Mouse (Mus musculus) ES-Bruce4 (cell line): Measurements from ENCODE around the gene Wipi2. TPM values are rescaled to one million over a fixed set of nuclear protein-coding genes. Genes with fewer than 3 reads are reported as not detected.

Source experiments
- H3K27ac ChIP-seq: 2 replicates; pipeline ENCODE4 v1.5.1; 2012; ENCODE audit warnings: low read length, inconsistent platforms; ENCODE audit not compliant: insufficient read depth
- H3K27me3 ChIP-seq: 2 replicates; pipeline ENCODE4 v1.6.1; 2012; ENCODE audit warnings: mild to moderate bottlenecking, low read length, inconsistent platforms; ENCODE audit not compliant: control insufficient read depth, poor library complexity, insufficient read depth, severe bottlenecking
- H3K36me3 ChIP-seq: 2 replicates; pipeline ENCODE4 v1.6.1; 2012; ENCODE audit warnings: inconsistent platforms, mild to moderate bottlenecking, low read length, moderate library complexity; ENCODE audit not compliant: control insufficient read depth, poor library complexity, insufficient read depth, severe bottlenecking
- H3K4me1 ChIP-seq: one replicate; pipeline ENCODE4 v1.8.1; 2011; ENCODE audit warnings: low read length; ENCODE audit not compliant: control insufficient read depth, insufficient read depth
- H3K4me3 ChIP-seq: 2 replicates; pipeline ENCODE4 v1.5.1; 2011; ENCODE audit warnings: low read depth, mild to moderate bottlenecking, low read length
- H3K9ac ChIP-seq: 2 replicates; pipeline ENCODE4 v1.6.1; 2012; ENCODE audit warnings: low read depth, mild to moderate bottlenecking, inconsistent platforms; ENCODE audit not compliant: poor library complexity, severe bottlenecking
- H3K9me3 ChIP-seq: replicated peaks from 2 replicates; pipeline ENCODE4 v1.6.1; 2012; ENCODE audit warnings: mild to moderate bottlenecking, low read length, inconsistent platforms; ENCODE audit not compliant: control insufficient read depth, poor library complexity, insufficient read depth, severe bottlenecking
- CTCF ChIP-seq: IDR thresholded peaks from one replicate; pipeline ENCODE4 v1.8.1; 2011; ENCODE audit warnings: low read depth, low read length
- EP300 ChIP-seq: IDR thresholded peaks from 2 replicates; pipeline ENCODE4 v1.6.1; 2011; ENCODE audit warnings: low read depth, low read length; ENCODE audit not compliant: insufficient read depth
- POLR2A ChIP-seq: IDR thresholded peaks from one replicate; pipeline ENCODE4 v1.8.1; 2011; ENCODE audit warnings: low read length; ENCODE audit not compliant: insufficient read depth
- polyA plus RNA-seq: library from polyadenylated mRNA; stranded (reverse); fragments of >200 nt; gene quantifications from 2 replicates; pipeline ENCODE4 v1.2.4, GENCODE M21; 2011; ENCODE audit warnings: low read depth; ENCODE audit not compliant: missing spikeins, insufficient read depth, insufficient read length

Wipi2 gene
- polyA plus RNA-seq, 1 experiment: 50.6 TPM

GRCm38 (mm10) chr5:142622134-142622533, 5.4 kb upstream of the Wipi2 start:
- Histone ChIP-seq H3K36me3 (no peaks in the 10 kb centered on the region), H3K9me3 (no peaks in the 10 kb centered on the region), H3K4me3 (no peak overlapping the region), H3K4me1 (no peaks in the 10 kb centered on the region), H3K9ac (no peak overlapping the region), H3K27ac (no peak overlapping the region), H3K27me3 (no peaks in the 10 kb centered on the region)
- TF ChIP-seq POLR2A (no peak), CTCF (no peak), EP300 (no peak)

GRCm38 (mm10) chr5:142623080-142623479, 4.4 kb upstream of the Wipi2 start:
- TF ChIP-seq CTCF: peak; percentile 31
- TF ChIP-seq POLR2A: no peak
- TF ChIP-seq EP300: no peak
- H3K4me1 ChIP-seq: no peaks in the 10 kb centered on the region
- H3K36me3 ChIP-seq: no peaks in the 10 kb centered on the region
- no peak overlapping the region for H3K27ac ChIP-seq
- no peaks in the 10 kb centered on the region for H3K27me3 ChIP-seq
- no peaks in the 10 kb centered on the region for H3K9me3 ChIP-seq
- no peak overlapping the region for H3K4me3 ChIP-seq
- H3K9ac ChIP-seq: no peak overlapping the region

GRCm38 (mm10) chr5:142628726-142629662, 1.5 kb downstream of the Wipi2 start:
- TF ChIP-seq EP300: no peak
- peak; percentile 94 for TF ChIP-seq POLR2A
- Histone ChIP-seq H3K27ac (peak overlapping the region; percentile 67), H3K36me3 (peaks cover 5% of the 10 kb centered on the region), H3K4me1 (no peaks in the 10 kb centered on the region), H3K9ac (peak overlapping the region; percentile 76), H3K27me3 (no peaks in the 10 kb centered on the region), H3K4me3 (peak overlapping the region; percentile 95), H3K9me3 (no peaks in the 10 kb centered on the region)

GRCm38 (mm10) chr5:142629663-142630025, 2.1 kb downstream of the Wipi2 start:
- Histone ChIP-seq H3K9ac (peak overlapping the region; percentile 76), H3K27ac (no peak overlapping the region), H3K27me3 (no peaks in the 10 kb centered on the region), H3K9me3 (no peaks in the 10 kb centered on the region), H3K4me1 (no peaks in the 10 kb centered on the region), H3K36me3 (peaks cover 5% of the 10 kb centered on the region), H3K4me3 (peak overlapping the region; percentile 72)
- TF ChIP-seq CTCF: no peak
- TF ChIP-seq EP300: no peak
- no peak for TF ChIP-seq POLR2A

- peak overlapping the region; percentile 76 for H3K9ac ChIP-seq
- no peaks in the 10 kb centered on the region for H3K9me3 ChIP-seq
- TF ChIP-seq CTCF: no peak
- TF ChIP-seq EP300: no peak
- TF ChIP-seq POLR2A: no peak
- H3K4me1 ChIP-seq: no peaks in the 10 kb centered on the region
- no peak overlapping the region for H3K27ac ChIP-seq
- H3K36me3 ChIP-seq: peaks cover 5% of the 10 kb centered on the region
- H3K4me3 ChIP-seq: peak overlapping the region; percentile 72
- H3K27me3 ChIP-seq: no peaks in the 10 kb centered on the region
Observed at GRCm38 (mm10) chr5:142630224-142630623, 2.7 kb downstream of the Wipi2 start.

DNA sequence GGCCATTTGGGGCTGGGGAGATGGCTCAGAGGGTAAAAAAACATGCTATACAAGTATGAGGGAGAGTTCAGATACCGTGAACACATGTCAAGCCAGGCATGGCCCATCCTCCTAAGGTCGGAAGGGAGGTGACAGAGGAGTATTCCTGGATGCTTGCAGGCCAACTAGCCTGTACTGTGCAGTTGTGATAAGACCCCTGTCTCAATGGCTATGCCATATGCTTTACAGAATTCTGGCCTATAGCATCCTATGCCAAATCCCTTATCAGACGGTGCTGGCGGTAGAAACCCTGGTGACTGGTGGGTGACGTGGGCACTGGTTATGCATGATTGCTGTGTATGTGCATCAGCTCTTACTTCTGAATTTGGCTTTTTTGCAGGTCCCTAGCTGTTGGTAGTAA, 10.3 kb downstream of the Wipi2 start:
- no peaks in the 10 kb centered on the region for H3K27me3 ChIP-seq
- TF ChIP-seq POLR2A: no peak
- no peak for TF ChIP-seq EP300
- TF ChIP-seq CTCF: no peak
- no peaks in the 10 kb centered on the region for H3K9me3 ChIP-seq
- no peak overlapping the region for H3K4me3 ChIP-seq
- H3K4me1 ChIP-seq: no peaks in the 10 kb centered on the region
- no peak overlapping the region for H3K27ac ChIP-seq
- no peak overlapping the region for H3K9ac ChIP-seq
- peaks cover 19% of the 10 kb centered on the region for H3K36me3 ChIP-seq
